Mouse (Mus musculus) MN1 (cell line): ENCODE results near the gene Cisd2.

Experiments used
- DNase-seq: peaks from one replicate; pipeline ENCODE4 v3.0.0-alpha.2; 2016; ENCODE audit warnings: low spot score

The Cisd2 gene

DNA sequence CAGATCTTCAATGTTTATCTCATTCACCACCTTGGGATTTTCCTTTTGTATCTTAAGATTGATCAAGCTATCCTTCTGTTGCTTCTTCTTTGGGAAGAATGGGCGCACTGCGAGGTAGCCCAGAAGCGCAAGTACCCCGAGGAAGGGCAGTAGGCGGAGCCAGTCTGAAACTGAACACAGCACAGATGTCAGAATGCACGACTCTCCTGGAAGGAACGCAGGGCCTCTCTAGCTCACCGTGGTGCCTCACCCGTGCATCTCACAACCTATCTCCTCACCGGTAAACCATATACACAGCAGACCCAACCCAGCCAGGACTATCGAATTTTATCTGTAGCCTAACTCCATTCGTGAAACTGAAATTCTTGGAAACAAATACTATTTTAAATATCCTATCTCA, 12.7 kb downstream of the Cisd2 start:
- DNase-seq: no peak

DNA sequence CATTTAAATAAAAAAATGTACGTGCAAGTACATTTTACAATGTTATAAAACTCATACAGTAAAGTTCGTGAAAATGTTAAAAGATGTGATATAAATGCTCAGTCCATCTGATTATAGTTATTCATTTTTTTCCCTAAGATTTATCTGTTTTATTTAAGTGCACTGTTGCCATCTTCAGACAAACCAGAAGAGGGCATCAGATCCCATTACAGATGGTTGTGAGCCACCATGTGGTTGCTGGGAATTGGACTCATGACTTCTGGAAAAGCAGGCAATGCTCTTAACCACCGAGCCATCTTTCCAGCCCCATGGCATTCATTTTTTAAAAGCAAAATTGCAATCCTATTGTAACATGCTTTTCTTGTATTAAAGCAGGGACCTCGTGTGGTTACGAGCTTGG, 14.5 kb downstream of the Cisd2 start:
- DNase-seq: no peak

DNA sequence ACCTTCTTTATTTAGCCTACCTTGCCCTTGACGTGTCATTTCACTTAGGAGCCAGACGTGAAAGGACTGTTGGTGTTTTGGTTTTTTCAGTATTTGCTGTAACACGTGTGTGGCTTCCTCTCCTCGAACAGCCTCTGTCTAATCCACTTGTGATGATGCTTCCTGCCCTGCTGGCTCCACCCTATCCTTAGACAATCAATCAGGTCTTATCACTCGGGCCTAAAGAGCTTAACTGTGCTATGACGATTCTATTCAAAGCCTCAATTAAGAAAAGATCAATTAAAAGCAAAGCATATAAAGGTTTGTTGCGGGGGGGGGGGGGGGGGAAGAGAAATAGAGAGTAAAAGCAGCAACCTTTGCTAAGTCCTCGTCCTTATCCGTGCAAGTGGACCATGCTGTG, 16.4 kb downstream of the Cisd2 start:
- DNase-seq: no peak

DNA sequence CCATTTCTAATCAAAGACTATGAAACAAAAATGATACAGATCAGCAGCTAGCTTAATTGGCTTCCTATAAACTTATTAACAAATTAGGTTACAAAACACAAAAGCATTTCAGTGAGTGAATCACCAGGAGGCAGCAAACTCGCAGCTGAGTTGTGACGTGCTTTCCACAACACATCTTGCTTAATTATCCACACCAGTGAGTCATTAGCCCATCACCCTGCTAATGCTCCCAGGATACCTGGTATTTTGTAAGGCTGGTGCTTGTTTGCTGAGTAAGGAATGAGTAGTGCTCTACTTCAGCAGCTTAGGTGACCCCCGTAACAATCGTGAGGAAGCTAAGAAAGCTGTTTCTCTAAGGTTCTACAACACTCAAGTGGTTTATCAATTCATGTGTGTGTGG, 19.1 kb downstream of the Cisd2 start:
- DNase-seq: peak; percentile 62

DNA sequence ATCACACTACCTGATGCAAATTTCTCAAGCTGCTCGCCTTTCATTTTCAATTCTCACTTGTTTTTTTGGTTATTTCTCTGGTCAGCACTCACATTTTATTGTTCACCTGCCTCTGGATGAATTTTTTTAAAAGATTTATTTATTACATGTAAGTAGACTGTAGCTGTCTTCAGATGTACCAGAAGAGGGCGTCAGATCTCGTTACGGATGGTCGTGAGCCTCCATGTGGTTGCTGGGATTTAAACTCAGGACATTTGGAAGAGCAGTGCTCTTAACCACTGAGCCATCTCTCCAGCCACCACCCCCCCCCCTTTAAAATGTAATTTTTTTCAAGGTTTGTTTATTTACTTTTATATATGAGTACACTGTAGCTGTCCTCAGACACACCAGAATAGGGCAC, 19.9 kb downstream of the Cisd2 start:
- no peak for DNase-seq

DNA sequence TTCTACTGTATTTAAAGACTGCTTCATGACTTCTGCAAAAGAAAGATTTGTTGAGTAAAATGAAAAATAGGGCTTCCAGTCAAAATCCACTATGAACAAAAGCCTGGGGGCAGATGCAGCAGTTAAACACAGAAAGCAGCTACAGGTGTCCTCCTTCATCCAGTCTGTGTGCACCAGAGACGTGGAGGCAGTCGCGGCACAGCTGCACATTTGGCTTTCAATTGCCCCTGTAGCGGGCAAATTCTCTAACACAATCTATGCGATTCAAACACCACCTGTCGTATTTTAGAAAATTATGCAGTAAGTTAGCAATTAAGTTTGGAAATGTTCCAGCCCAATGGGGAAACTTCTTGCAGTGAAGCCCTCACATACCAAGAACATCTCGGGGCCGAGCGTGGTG, 20.5 kb downstream of the Cisd2 start:
- DNase-seq: no peak

DNA sequence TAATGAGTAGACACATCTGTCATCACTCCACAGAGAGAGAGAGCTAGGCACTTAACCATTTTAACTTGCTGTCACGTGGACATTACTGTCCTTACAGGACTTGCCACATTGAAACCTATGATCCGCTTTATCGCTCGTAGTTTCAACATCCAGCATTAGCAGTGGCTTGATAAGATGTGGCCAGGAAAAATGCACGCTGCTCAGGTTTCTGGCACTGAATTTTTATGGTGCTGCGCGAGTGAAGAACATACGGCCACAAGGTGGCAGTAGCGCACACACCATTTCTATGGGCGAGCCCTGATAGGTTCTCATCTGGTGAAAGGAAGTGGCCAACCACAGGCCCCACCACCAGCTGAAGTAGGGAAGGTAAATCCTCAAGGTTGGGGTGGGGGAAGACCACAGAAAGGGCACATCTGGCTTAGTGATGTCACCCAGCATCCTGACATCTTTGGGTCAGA, 21.5 kb downstream of the Cisd2 start:
- peak; percentile 80 for DNase-seq

DNA sequence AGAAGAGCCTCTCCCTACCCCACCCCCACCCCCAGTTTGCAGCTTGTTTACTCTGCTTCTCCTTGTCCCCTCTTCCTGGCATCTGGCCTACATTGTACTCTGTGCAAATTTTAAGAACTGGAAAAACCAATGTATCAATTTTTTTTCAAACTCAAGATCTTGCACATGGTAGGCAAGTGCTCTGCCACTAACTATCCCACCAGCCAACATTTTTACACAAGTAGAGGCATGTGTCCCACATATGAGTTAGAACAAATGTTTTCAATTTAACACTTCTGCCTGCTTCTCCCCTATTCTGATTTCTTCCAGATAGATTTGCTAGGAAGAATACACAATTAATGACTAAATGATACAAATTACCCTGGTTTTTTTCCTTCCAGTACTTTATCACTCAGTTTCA, 26.6 kb downstream of the Cisd2 start:
- no peak for DNase-seq

DNA sequence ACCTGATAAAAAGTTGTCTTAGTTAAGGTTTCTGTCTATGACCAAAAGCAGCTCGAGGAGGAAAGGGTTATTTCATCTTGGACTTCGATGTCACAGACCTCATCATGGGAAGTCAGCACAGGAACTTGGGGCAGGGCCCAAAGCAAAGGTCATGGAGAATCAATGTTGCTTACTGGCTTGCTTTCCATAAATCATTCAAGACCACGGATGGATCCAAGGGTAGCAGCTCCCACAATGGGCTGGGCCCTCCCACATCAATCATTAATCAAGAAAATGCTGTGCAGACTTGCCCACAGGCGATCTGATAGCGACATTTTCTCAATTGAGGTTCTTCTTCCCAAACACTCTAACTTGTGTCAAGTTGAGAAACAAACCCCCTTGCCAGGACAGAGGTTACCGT, 27.6 kb downstream of the Cisd2 start:
- DNase-seq: no peak

DNA sequence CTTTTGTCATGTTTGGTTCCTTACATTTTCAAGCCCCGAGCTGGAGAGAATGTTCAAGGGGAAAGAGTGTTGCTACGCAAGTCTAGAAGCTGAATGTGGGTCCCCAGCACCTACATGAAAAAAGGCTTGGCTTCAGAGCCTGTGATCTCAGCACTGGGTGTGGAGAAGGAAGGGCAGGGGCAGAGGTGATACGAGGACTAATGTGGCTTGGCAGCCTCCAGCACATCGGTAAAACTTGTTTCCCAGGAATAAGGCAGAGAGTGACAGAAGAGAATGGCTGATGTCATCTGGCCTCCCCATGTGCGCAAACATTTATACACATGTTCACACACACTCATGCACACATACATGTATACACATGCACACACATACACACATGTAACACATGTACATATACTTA, 28.6 kb downstream of the Cisd2 start:
- DNase-seq: no peak

DNA sequence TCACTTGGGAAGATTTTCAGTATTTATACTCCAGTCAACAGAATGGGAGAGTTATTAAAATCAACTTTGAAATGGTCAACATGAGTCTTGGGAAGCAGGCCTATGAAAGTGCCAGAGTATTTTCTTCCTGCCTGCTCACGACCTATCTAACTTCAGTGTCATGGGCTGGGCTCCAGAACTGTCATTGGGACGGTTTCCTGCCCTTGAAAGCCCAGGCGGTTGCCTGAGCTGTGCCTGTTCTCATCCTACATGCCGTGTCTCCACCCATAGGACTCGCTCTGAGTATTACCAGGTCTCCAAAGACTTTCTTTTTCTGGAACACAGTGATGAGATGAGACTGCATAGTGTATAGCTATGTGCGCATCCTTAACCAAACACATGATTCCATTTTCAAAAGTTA, 30.5 kb downstream of the Cisd2 start:
- no peak for DNase-seq

DNA sequence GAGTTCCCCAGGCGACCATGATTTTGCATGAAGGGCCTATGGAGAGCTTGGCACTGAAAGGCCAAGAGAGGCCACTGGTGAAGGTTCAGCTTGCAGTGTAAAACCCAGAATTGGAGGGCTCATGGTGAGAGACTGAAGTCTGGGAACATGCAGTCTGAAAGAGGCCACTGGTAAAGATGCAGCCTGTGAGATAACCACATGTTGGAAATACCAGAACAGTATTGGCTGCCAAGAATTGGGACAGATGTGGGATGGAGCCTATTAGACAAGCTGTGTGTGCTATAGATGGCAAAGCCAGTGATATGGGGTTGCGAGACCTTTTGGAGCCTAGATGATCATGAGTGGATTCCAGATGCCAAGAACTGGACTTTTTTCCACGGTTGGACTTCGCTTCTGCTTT, 43.9 kb downstream of the Cisd2 start:
- DNase-seq: no peak

DNA sequence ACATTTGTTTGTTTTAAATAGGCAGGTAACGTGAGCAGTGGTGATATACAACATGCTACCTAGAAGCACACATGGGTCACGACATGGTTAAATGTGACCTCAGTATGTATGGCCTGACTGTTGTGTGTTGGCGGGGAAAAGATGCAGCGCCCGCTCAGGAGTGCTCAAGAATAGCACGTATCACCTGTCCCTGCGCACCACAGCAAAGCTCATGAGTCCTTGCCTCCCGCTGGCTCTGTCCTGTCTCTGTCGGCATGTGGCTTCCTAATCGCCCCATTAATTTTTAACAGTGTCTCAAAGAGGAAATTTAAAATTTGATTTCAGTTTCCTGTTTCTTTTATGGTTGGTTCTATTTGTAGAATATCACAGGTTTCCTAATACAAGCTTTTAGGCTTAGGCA, 46.3 kb downstream of the Cisd2 start:
- no peak for DNase-seq

DNA sequence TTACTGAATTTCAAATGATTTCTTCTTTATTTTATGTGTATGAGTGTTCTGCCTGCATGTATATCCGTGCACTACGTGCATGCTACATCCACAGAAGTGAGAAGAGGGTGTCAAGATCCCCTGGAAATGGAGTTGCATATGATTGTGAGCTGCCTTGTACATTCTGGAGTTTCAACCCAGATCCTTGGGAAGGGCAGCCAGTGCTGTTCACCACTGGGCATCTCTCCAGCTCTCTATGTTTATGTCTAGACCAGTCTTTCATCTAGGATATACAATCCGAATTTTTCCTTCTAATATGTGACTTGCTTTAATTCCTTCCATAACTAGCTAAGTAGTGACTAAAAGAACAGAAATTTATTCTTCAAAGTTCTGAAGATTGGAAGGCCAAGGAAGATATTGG, 47.9 kb downstream of the Cisd2 start:
- no peak for DNase-seq

DNA sequence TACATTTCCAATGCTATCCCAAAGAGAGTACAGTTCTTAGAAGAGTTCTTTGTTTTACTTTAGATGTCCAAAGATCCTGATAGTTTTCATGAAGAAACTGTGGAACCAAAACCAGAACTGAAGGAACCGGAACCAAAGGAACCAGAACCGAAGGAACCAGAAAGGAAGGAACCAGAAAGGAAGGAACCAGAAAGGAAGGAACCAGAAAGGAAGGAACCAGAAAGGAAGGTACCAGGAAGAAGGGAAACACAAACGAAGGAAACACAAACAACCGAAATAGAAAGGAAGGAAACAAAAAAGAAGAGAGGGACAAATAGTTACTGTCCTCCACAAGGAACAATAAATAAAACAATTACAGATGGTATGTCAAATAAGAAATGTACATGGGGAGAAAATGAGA, 66.3 kb downstream of the Cisd2 start:
- DNase-seq: no peak
